Mouse (Mus musculus): ENCODE measurements around the gene Fgr. TPM values are rescaled to one million over a fixed set of nuclear protein-coding genes. Genes with fewer than 3 reads are reported as not detected.
A peak's percentile ranks its signal among the peaks of the same experiment; 100 is the strongest.

Gene Fgr
- polyA plus RNA-seq, 1 experiment from 2014 or later, result 0.19 TPM

DNA sequence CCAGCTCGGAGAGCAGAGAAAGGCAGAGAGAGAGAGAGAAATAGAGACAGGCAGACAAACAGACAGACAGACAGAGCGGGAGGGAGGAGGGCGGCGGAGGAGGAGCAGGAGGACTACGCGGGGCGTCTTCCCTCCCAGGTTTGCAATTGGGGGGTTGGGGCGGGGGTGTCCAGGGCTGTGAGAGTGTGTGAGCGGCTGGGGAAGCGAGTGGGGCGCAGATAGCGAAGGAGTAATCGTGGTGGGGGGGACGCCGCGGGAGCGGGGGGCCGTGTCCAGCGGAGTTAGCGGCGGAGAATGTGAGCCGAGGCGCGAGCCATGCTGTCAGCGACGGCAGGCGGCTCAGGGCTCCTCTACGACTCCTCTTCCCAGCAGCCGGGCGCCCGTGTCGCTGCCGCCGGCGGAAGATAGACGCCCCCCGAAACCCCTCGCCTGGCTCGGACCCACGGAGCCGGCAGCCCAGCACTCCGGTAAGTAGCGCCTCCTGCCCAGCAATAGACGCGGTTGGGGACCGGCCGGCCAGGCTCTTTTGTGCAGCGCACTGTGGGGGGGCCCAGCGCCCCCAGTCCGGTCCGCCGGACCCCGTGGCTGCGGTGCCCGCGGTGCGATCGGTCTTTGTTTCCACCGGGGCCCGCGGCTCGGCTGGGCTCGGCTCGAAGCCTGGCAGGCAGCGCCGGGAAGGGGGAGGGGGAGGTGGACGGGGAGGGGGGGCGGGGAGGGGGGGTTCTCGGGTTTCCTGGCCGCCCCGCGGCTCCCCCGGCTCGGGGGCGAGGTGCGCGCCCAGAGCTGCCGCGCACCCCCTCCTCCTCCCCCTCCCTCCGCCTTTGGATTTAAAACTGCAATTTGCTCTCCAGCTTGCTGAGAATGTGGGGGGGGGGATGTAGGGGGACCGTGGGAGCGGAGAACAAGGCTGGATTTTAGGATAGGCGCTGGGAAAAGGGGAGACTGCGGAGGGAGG, 38.2 kb downstream of the Fgr start:
- Histone ChIP-seq H3K4me2 (peak overlapping the region; percentile 97), H3K4me1 (replicated peaks) (peaks cover 62% of the 10 kb centered on the region), H3K9me3 (replicated peaks) (no peaks in the 10 kb centered on the region), H3K36me3 (no peaks in the 10 kb centered on the region), H3K27ac (ENCODE audit: poor library complexity, severe bottlenecking) (peak overlapping the region; percentile 96), H3K4me3 (peak overlapping the region; percentile 90), H3K9ac (peak overlapping the region; percentile 99), H3K27me3 (replicated peaks) (peaks cover 7% of the 10 kb centered on the region; the same call in 1 of the 2 replicates)
- ATAC-seq (ENCODE audit: insufficient number of reproducible peaks, low FRiP score), result peak; percentile 0
- WGBS, result under 1% methylated on average over 72 of the region's 84 CpGs

DNA sequence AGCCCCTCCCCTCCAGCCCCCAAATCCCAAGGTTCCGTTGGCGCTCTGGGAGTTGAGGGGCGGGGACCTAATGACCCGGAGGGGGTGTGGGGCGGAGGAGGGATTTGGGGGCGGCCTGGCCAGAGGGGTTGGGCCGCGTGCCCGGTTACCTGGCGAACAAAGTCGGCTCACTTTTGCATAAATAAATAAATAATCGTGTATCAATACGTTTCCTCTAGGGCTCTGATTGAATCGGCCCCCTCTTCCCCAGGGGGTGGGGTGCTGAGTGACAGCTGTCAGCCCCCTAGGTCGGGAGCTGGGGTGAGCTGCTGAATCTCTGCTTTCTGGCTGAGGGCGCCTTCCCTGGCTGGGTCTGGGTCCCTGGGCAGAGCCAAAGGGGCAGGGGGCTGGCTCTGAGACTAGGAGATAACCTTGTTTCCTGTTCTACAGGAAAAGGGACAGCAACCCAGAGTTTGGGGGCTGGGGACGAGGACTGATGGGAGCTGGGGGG, 38.9 kb downstream of the Fgr start:
- no peaks in the 10 kb centered on the region for H3K36me3 ChIP-seq
- peak overlapping the region; percentile 97 for H3K4me2 ChIP-seq
- no peaks in the 10 kb centered on the region for H3K9me3 ChIP-seq (replicated peaks)
- peak overlapping the region; percentile 90 for H3K4me3 ChIP-seq
- under 1% methylated on average over 16 of the region's 17 CpGs for WGBS
- peak; percentile 2; the same call in 1 of the 2 replicates for ATAC-seq (ENCODE audit: insufficient number of reproducible peaks, low FRiP score)
- peak overlapping the region; percentile 96 for H3K27ac ChIP-seq (ENCODE audit: poor library complexity, severe bottlenecking)
- H3K9ac ChIP-seq, result peak overlapping the region; percentile 99
- H3K27me3 ChIP-seq (replicated peaks), result peaks cover 7% of the 10 kb centered on the region; the same call in 1 of the 2 replicates
- peaks cover 62% of the 10 kb centered on the region for H3K4me1 ChIP-seq (replicated peaks)

DNA sequence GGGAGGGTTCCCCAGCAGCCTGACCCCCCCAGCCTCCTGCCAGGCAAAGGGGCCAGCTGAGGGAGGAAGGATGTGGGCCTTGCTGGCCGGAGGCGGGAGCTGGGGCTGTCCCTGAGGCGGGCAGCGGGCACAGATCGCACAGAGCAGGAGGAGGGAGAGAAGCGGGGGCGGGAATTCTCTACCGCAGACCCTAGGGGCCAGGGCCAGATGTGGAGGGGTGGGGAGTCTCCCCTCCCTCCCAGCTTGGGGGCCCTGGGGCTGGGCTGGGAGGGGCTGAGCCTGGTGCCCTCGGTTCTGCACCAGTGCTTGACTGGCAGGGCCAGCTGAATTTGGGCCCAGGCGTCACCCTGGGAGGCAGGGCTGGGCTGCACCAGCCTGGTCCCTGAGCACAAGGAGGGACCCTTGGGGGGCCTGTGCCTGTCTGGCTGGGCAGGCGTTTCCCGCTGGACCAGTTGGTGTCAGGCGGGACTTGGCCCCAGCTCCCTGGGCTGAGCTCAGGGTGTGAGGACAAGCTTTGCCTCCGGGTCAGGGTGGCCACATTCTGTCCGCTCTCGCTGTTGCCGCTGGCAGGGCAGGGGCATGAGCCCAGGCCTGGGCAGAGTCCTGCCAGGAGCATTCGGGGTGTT, 39.5 kb downstream of the Fgr start:
- WGBS, result 9% methylated on average over 15 of the region's 18 CpGs
- ATAC-seq (ENCODE audit: insufficient number of reproducible peaks, low FRiP score), result peak; percentile 8; the same call in 1 of the 2 replicates
- peak overlapping the region; percentile 99 for H3K9ac ChIP-seq
- H3K27me3 ChIP-seq (replicated peaks), result peaks cover 7% of the 10 kb centered on the region; the same call in 1 of the 2 replicates
- H3K4me2 ChIP-seq, result peak overlapping the region; percentile 97
- H3K27ac ChIP-seq (ENCODE audit: poor library complexity, severe bottlenecking), result peak overlapping the region; percentile 96
- peaks cover 64% of the 10 kb centered on the region for H3K4me1 ChIP-seq (replicated peaks)
- H3K4me3 ChIP-seq, result peak overlapping the region; percentile 90
- no peaks in the 10 kb centered on the region for H3K36me3 ChIP-seq
- no peaks in the 10 kb centered on the region for H3K9me3 ChIP-seq (replicated peaks)

DNA sequence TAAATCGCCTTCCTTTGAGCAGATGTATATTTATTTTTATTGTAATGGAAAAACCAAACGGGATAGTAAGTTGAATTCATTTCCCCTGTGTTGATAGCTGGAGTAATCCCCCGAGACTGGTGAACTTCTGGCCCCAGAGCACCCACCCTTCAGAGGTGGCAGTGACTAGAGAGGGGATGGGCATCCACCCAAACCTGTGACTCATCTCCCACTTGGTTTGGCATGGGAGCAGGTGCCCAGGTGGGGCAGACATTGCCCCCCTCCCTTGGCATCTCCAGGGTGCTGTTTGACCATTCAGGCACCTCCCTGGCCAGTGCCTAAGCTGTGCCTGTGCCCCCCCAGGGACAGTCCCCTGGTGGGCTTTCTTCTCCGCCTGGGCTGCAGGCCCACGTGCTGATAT, 40.2 kb downstream of the Fgr start:
- Histone ChIP-seq H3K9ac (peak overlapping the region; percentile 99), H3K9me3 (replicated peaks) (no peaks in the 10 kb centered on the region), H3K4me3 (peak overlapping the region; percentile 90), H3K27me3 (replicated peaks) (peaks cover 7% of the 10 kb centered on the region; the same call in 1 of the 2 replicates), H3K4me1 (replicated peaks) (peaks cover 71% of the 10 kb centered on the region), H3K27ac (ENCODE audit: poor library complexity, severe bottlenecking) (peak overlapping the region; percentile 96), H3K36me3 (0 out of 2 replicates have a peak, but pooled peaks cover 5% of the 10 kb centered on the region), H3K4me2 (peak overlapping the region; percentile 97)
- no peak for ATAC-seq (ENCODE audit: insufficient number of reproducible peaks, low FRiP score)
- WGBS, result 27% methylated on average over 5 of the region's 5 CpGs

DNA sequence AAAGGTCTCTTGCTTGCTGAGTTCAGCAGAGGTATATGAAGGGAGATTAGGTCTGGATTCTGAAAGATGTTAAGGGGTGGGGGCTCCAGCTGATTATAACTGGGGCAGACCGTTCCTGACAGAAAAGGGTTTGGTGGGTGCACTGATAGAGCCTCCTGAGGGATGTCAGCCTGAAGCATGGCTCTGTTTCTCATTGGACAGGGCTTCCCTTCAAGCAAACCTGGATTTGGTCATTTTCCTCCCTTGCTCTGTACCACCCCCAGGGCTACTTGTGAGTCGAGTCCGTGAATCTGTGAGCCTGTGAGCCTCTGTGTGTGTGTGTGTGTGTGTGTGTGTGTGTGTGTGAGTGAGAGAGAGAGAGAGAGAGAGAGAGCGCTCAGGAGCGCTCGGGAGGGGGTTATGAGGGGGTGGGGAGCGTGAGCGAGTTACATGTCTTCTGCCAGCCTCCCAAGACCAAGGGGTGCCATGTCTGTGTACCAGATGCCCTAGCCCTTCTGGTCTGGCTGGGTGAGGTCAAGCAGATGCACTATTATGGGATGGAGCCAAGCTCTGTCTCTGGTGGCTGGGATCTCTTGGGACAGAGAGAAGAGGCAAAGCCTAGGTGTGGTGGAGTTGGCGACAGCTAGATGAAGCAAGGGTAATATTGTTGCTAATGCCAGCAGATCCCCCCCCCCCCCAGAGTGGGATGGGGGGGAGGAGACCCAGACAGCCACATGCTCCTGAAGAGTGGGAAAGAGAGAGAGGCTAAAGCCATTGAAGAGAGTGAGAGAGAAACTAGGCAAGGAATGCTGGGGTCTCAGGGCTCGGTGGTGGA, 41.2 kb downstream of the Fgr start:
- WGBS, result 33% methylated on average over 10 of the region's 10 CpGs
- Histone ChIP-seq H3K4me2 (peak overlapping the region; percentile 97), H3K27me3 (replicated peaks) (peaks cover 1% of the 10 kb centered on the region; the same call in 1 of the 2 replicates), H3K9me3 (replicated peaks) (no peaks in the 10 kb centered on the region), H3K4me1 (replicated peaks) (peaks cover 80% of the 10 kb centered on the region), H3K9ac (peak overlapping the region; percentile 43; the same call in 1 of the 2 replicates), H3K4me3 (0 out of 2 replicates have a peak overlapping the region, but pooled peaks have one; percentile 6), H3K36me3 (peaks cover 11% of the 10 kb centered on the region; the same call in 1 of the 2 replicates), H3K27ac (ENCODE audit: poor library complexity, severe bottlenecking) (peak overlapping the region; percentile 54)
- ATAC-seq (ENCODE audit: insufficient number of reproducible peaks, low FRiP score), result no peak

DNA sequence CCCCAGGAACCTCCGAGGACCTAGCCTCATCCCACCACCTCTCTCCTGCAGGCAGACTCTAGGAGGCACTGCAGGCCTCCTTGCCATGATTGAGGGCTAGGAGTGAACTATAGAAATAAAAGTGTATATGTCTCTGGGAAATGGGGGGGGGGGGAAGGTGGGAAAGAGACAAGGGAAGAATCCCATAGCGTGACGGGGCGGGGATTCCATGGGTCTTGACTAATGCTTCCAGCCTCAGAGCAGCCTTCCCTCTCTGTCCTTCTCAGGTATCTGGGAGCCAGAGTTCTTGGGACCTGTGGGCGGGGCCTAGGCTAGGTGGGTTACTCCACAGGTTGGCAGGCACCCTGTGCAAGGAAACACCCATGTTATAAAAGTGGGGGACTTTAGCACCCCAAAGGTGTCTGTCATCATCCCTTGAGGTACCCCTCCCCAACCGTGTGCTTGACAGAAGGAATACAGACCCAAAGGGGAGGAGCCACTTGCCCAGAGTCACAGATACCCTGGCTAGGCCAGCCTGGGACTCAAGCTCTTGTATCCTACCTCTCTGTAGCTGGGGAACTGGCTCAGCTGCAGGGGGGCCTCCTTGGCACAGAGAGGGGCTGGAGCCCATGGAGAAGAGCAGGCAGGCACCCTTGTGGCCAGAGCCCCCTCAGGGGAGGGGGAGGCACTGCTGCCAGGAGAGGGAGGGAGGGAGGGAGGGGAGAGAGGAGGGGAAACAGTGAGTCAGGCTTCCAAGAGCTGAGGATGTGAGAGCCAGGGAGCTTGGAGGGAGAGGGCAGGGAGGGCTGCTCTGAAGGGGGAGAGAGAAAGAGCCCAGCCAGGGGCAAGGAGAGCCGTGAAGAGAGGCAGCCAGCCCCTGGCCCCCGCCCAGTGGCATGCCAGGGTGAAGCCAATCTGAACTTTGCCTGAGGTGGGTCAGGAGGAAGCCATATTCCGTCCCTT, 42.1 kb downstream of the Fgr start:
- WGBS, result 31% methylated on average over 9 of the region's 9 CpGs
- peak overlapping the region; percentile 40 for H3K9ac ChIP-seq
- H3K4me2 ChIP-seq, result peak overlapping the region; percentile 97
- H3K4me3 ChIP-seq, result no peak overlapping the region
- peaks cover 11% of the 10 kb centered on the region; the same call in 1 of the 2 replicates for H3K36me3 ChIP-seq
- ATAC-seq (ENCODE audit: insufficient number of reproducible peaks, low FRiP score), result no peak
- peaks cover 84% of the 10 kb centered on the region for H3K4me1 ChIP-seq (replicated peaks)
- H3K27ac ChIP-seq (ENCODE audit: poor library complexity, severe bottlenecking), result peak overlapping the region; percentile 54
- H3K9me3 ChIP-seq (replicated peaks), result no peaks in the 10 kb centered on the region
- no peaks in the 10 kb centered on the region for H3K27me3 ChIP-seq (replicated peaks)

DNA sequence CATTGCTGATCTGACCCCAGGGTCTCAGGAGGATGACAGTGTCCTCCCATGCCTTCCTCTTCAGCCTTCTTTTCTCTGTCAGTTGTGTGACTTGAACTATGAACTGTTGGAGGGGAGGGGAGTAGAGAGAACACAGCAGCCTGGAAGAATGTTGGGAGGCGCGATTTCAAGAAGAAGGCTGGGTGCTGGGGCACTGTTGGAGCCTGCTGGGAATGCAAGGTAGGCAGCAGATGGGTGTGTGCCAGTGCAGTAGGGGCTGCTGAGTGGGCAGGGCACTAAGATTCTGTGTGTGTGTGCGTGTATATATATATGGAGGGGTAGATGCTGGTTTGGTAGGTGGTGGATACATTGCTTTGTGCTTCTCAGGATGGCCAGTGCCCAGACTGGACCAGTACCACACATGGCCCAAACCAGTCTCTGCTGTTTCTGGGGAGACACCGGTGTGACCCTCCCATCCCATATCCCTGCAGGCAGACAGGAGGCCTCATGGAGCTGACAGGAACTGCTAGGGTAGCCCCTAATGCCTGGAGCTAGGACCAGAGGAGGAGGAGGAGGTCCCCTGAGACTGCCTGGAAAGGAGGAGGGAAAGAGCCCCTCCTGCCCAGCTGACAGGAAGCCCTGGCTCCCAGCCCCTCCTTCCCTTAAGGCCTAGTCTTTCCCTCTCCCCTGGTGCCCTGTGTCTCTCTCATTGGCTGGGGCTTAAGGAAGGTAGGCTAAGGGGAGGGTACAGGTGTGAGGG, 43.0 kb downstream of the Fgr start:
- WGBS, result 37% methylated on average over 4 of the region's 4 CpGs
- Histone ChIP-seq H3K9me3 (replicated peaks) (no peaks in the 10 kb centered on the region), H3K9ac (peak overlapping the region; percentile 40), H3K4me2 (peak overlapping the region; percentile 30), H3K27ac (ENCODE audit: poor library complexity, severe bottlenecking) (peak overlapping the region; percentile 54), H3K27me3 (replicated peaks) (no peaks in the 10 kb centered on the region), H3K4me3 (no peak overlapping the region), H3K4me1 (replicated peaks) (peaks cover 92% of the 10 kb centered on the region), H3K36me3 (peaks cover 11% of the 10 kb centered on the region; the same call in 1 of the 2 replicates)
- no peak for ATAC-seq (ENCODE audit: insufficient number of reproducible peaks, low FRiP score)

DNA sequence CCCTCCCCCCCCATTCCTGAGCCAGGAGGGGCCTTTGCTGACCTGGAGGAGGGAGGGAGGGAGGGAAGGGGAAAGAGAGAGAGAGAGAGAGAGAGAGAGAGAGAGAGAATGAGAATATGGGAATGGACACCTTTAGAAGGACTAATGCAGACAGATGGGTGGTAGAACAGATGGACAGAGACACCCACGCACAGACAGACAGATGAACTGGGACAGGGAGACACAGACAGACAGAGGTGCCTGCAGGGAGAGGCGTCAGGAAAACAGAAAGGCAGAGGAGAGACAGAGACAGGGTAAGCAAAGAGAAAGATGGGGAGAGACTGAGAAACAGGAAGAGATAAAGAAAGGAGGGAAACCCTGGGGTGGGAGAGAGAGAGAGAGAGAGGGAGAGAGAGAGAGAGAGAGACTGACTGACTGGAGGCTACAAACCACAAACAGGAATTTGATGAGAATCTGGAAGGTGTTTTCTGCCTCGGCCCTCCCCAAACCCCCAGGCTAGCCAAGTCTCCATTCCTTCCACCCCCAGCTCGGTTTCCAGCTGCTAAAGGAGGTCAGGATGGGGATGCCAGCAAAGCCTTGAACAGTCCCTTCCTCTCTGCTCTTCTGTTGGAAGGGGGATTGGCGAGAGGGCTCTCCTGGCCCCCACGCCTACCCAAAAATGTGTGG, 43.8 kb downstream of the Fgr start:
- H3K9ac ChIP-seq, result peak overlapping the region; percentile 40
- peaks cover 11% of the 10 kb centered on the region; the same call in 1 of the 2 replicates for H3K36me3 ChIP-seq
- no peaks in the 10 kb centered on the region for H3K27me3 ChIP-seq (replicated peaks)
- WGBS, result 55% methylated on average over 6 of the region's 6 CpGs
- no peaks in the 10 kb centered on the region for H3K9me3 ChIP-seq (replicated peaks)
- no peak overlapping the region for H3K4me3 ChIP-seq
- ATAC-seq (ENCODE audit: insufficient number of reproducible peaks, low FRiP score), result no peak
- H3K4me1 ChIP-seq (replicated peaks), result peaks cover 100% of the 10 kb centered on the region
- peak overlapping the region; percentile 54 for H3K27ac ChIP-seq (ENCODE audit: poor library complexity, severe bottlenecking)
- peak overlapping the region; percentile 30 for H3K4me2 ChIP-seq

Data from heart, embryonic 12.5 days (tissue).